Mouse (Mus musculus) embryonic fibroblast, embryonic 13.5 days (primary cell): ENCODE measurements around the gene Ldlrad3.

Source experiments
- CTCF ChIP-seq: IDR thresholded peaks from 2 replicates; pipeline ENCODE4 v1.5.1; 2011; ENCODE audit warnings: mild to moderate bottlenecking, control low read depth, low read length, moderate library complexity, borderline replicate concordance; ENCODE audit not compliant: insufficient read depth
- POLR2A ChIP-seq: IDR thresholded peaks from 2 replicates; pipeline ENCODE4 v1.6.1; 2011; ENCODE audit warnings: low read depth, mild to moderate bottlenecking, control low read depth, low read length, moderate library complexity

GRCm38 (mm10) chr2:101983082-101983852 lies 202.9 kb downstream of the Ldlrad3 start:
- TF ChIP-seq POLR2A (no peak), CTCF (no peak)
